Mouse (Mus musculus): ENCODE results near the gene Psph. TPM values are rescaled to one million over a fixed set of nuclear protein-coding genes. Genes with fewer than 3 reads are reported as not detected.

The Psph gene
- polyA plus RNA-seq, 2 experiments from 2014 or later = 46.4 to 64.2 TPM

GRCm38 (mm10) chr5:129731021-129731420 lies 56.2 kb downstream of the Psph start:
- ATAC-seq = no peak

GRCm38 (mm10) chr5:129730344-129730743 lies 56.9 kb downstream of the Psph start:
- no peak for ATAC-seq

GRCm38 (mm10) chr5:129729286-129729685 lies 58.0 kb downstream of the Psph start:
- ATAC-seq = no peak

GRCm38 (mm10) chr5:129726784-129727183 lies 60.5 kb downstream of the Psph start:
- no peak for ATAC-seq

- ATAC-seq = peak; percentile 3
Measured at GRCm38 (mm10) chr5:129725774-129726392, 61.4 kb downstream of the Psph start.

GRCm38 (mm10) chr5:129724834-129725773 lies 62.1 kb downstream of the Psph start, which contains the start of gene Nipsnap2:
Gene Nipsnap2 (plus strand): TSS chr5:129725063.
- peak; percentile 85 for ATAC-seq

- ATAC-seq = peak; percentile 19
Measured at GRCm38 (mm10) chr5:129724268-129724667, 63.0 kb downstream of the Psph start.

GRCm38 (mm10) chr5:129720176-129720575 lies 67.1 kb downstream of the Psph start:
- no peak for ATAC-seq

GRCm38 (mm10) chr5:129717016-129717415 lies 70.2 kb downstream of the Psph start:
- no peak for ATAC-seq

Other genes with a start within 250 kb of the Psph start
- under 1 TPM in 1 of 2 experiments, not detected in 1; 0.75 TPM for gene Mmp17, start 203.3 kb downstream of the Psph start, polyA plus RNA-seq (2017; shearing (Covaris generic))
- gene Zfp11, start 117.3 kb downstream of the Psph start, polyA plus RNA-seq (2017; shearing (Covaris generic)) = 1 to 10 TPM; 2.6 to 3.8 TPM
- not detected for gene Sept14, start 78.9 kb downstream of the Psph start, polyA plus RNA-seq (2017; shearing (Covaris generic))
- 100 to 1,000 TPM; 104 to 138 TPM for gene Mrps17, start 72.0 kb downstream of the Psph start, polyA plus RNA-seq (2017; shearing (Covaris generic))
- gene Nipsnap2, start 62.4 kb downstream of the Psph start, polyA plus RNA-seq (2017; shearing (Covaris generic)) = 10 to 100 TPM; 64.4 to 83.3 TPM
- 10 to 100 TPM; 24.8 to 36.4 TPM for gene Sumf2, start 59.5 kb upstream of the Psph start, polyA plus RNA-seq (2017; shearing (Covaris generic))
- gene Chchd2, start 100.0 kb upstream of the Psph start, polyA plus RNA-seq (2017; shearing (Covaris generic)) = 100 to 1,000 TPM; 270 to 346 TPM
- gene Zbed5, start 108.3 kb upstream of the Psph start, polyA plus RNA-seq (2017; shearing (Covaris generic)) = 1 to 10 TPM in 1 of 2 experiments, under 1 TPM in 1; 0.78 to 1.7 TPM
- gene Phkg1, start 111.1 kb upstream of the Psph start, polyA plus RNA-seq (2017; shearing (Covaris generic)) = under 1 TPM; 0.33 to 0.67 TPM
- gene Nupr1l, start 121.1 kb upstream of the Psph start, polyA plus RNA-seq (2017; shearing (Covaris generic)) = under 1 TPM in 1 of 2 experiments, not detected in 1; 0.51 TPM
- gene Vkorc1l1, start 154.5 kb upstream of the Psph start, polyA plus RNA-seq (2017; shearing (Covaris generic)) = 1 to 10 TPM; 5.0 to 6.2 TPM
- gene Gusb, start 215.6 kb upstream of the Psph start, polyA plus RNA-seq (2017; shearing (Covaris generic)) = 10 to 100 TPM; 49.4 to 60.6 TPM
- 100 to 1,000 TPM; 102 to 103 TPM for gene Asl, start 241.8 kb upstream of the Psph start, polyA plus RNA-seq (2017; shearing (Covaris generic))
- gene Crcp, start 241.8 kb upstream of the Psph start, polyA plus RNA-seq (2017; shearing (Covaris generic)) = 10 to 100 TPM; 60.0 to 75.7 TPM